Mouse (Mus musculus): ENCODE data around the gene Tmem80. TPM values are rescaled to one million over a fixed set of nuclear protein-coding genes. Genes with fewer than 3 reads are reported as not detected.
A peak's percentile ranks its signal among the peaks of the same experiment; 100 is the strongest.

Gene Tmem80
- polyA plus RNA-seq, 1 experiment, result 66.7 TPM

- 12% methylated on average over 24 of the region's 24 CpGs for WGBS
- Histone ChIP-seq H3K4me1 (ENCODE audit: control insufficient read depth, insufficient read depth, low read length) (peaks cover 18% of the 10 kb centered on the region), H3K27me3 (ENCODE audit: control insufficient read depth, insufficient read depth, low read length) (no peaks in the 10 kb centered on the region), H3K4me3 (replicated peaks; ENCODE audit: insufficient read depth, low read depth, low read length) (peak overlapping the region; percentile 92), H3K27ac (ENCODE audit: insufficient read depth, low read length) (peak overlapping the region; percentile 69)
- DNase-seq, result no peak
- TF ChIP-seq POLR2A (IDR thresholded peaks at IDR 0.05; ENCODE audit: borderline replicate concordance, insufficient read depth, low read length) (no peak), CTCF (IDR thresholded peaks at IDR 0.05; ENCODE audit: borderline replicate concordance, insufficient read depth, low read depth, low read length) (no peak)
Measured at GRCm38 (mm10) chr7:141328373-141328990, 943 bp downstream of the Tmem80 start.

DNA sequence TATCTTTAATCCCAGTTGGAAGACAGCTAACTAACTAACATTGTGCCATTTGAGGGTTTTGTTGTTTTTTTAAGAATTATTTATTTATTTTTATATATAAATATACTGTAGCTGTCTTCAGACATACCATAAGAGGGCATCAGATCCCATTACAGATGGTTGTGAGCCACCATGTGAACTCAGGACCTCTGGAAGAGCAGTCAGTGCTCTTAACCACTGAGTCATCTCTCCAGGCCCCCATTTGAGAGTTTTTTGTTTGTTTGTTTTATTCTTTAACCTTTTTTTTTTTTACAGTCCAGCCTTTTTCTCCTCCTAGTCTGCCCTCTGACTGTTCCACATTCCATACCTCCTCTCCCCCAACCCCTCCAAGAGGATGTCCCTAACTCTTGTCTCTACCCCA, 3.2 kb downstream of the Tmem80 start:
- TF ChIP-seq POLR2A (IDR thresholded peaks at IDR 0.05; ENCODE audit: borderline replicate concordance, insufficient read depth, low read length) (no peak), CTCF (IDR thresholded peaks at IDR 0.05; ENCODE audit: borderline replicate concordance, insufficient read depth, low read depth, low read length) (no peak)
- Histone ChIP-seq H3K27me3 (ENCODE audit: control insufficient read depth, insufficient read depth, low read length) (no peaks in the 10 kb centered on the region), H3K4me3 (replicated peaks; ENCODE audit: insufficient read depth, low read depth, low read length) (no peak overlapping the region), H3K27ac (ENCODE audit: insufficient read depth, low read length) (no peak overlapping the region), H3K4me1 (ENCODE audit: control insufficient read depth, insufficient read depth, low read length) (peaks cover 24% of the 10 kb centered on the region)
- DNase-seq, result no peak

DNA sequence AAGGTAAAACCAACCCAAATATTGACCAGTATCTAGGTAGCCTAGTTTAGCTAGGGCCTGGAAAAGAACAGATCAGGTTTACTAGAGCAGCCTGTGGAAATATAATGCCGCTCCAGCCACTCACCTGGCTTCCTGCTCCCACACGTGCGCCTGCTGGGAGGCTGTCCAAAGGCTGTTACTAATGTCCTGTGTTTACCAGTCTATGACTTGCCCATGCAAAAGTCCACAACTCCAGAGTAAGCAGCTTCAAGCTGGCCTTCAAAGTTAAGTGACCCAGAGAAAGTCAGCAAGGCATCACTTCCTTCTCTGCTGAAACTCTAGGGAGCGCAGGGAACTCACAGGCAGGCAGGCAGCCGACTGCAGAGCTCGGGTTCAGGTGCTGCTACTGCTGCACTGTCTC, 4.5 kb downstream of the Tmem80 start:
- Histone ChIP-seq H3K4me1 (ENCODE audit: control insufficient read depth, insufficient read depth, low read length) (peaks cover 19% of the 10 kb centered on the region), H3K4me3 (replicated peaks; ENCODE audit: insufficient read depth, low read depth, low read length) (no peak overlapping the region), H3K27me3 (ENCODE audit: control insufficient read depth, insufficient read depth, low read length) (no peaks in the 10 kb centered on the region), H3K27ac (ENCODE audit: insufficient read depth, low read length) (no peak overlapping the region)
- TF ChIP-seq POLR2A (IDR thresholded peaks at IDR 0.05; ENCODE audit: borderline replicate concordance, insufficient read depth, low read length), result no peak
- TF ChIP-seq CTCF (IDR thresholded peaks at IDR 0.05; ENCODE audit: borderline replicate concordance, insufficient read depth, low read depth, low read length), result no peak
- 77% methylated on average over 6 of the region's 6 CpGs for WGBS
- DNase-seq, result no peak

GRCm38 (mm10) chr7:141335044-141335579, 7.6 kb downstream of the Tmem80 start:
- peaks cover 19% of the 10 kb centered on the region for H3K4me1 ChIP-seq (ENCODE audit: control insufficient read depth, insufficient read depth, low read length)
- H3K27me3 ChIP-seq (ENCODE audit: control insufficient read depth, insufficient read depth, low read length), result no peaks in the 10 kb centered on the region
- H3K4me3 ChIP-seq (replicated peaks; ENCODE audit: insufficient read depth, low read depth, low read length), result no peak overlapping the region
- whole genome bisulfite sequencing, result 17% methylated on average over 2 of the region's 2 CpGs
- DNase-seq, result peak; percentile 50 to 55
- H3K27ac ChIP-seq (ENCODE audit: insufficient read depth, low read length), result peak overlapping the region; percentile 68
- TF ChIP-seq CTCF (IDR thresholded peaks at IDR 0.05; ENCODE audit: borderline replicate concordance, insufficient read depth, low read depth, low read length) (no peak), POLR2A (IDR thresholded peaks at IDR 0.05; ENCODE audit: borderline replicate concordance, insufficient read depth, low read length) (no peak)

DNA sequence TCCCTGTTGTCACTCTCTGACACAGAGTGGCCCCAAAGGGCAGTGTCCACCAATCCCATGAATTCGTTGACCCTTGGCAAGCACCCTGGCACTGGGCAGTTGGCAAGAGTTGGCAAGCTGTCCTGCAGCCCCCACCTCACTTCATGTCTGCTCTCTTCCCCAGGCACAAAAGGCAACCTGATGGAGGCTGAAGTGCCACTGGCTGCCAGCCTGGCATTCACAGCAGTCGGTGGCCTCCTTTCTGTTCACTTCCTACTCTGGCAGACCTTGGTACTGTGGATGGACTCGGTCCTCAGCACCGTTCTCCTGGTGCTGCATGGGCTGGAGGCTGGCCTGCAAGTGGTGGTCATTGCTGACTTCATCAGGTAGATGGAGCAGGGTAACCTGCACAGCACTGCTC, 8.1 kb downstream of the Tmem80 start:
- peaks cover 19% of the 10 kb centered on the region for H3K4me1 ChIP-seq (ENCODE audit: control insufficient read depth, insufficient read depth, low read length)
- TF ChIP-seq POLR2A (IDR thresholded peaks at IDR 0.05; ENCODE audit: borderline replicate concordance, insufficient read depth, low read length) (no peak), CTCF (IDR thresholded peaks at IDR 0.05; ENCODE audit: borderline replicate concordance, insufficient read depth, low read depth, low read length) (0 out of 2 replicates have a peak, but pooled peaks have one; percentile 7)
- no peak overlapping the region for H3K4me3 ChIP-seq (replicated peaks; ENCODE audit: insufficient read depth, low read depth, low read length)
- H3K27me3 ChIP-seq (ENCODE audit: control insufficient read depth, insufficient read depth, low read length), result no peaks in the 10 kb centered on the region
- peak; percentile 68 to 83 for DNase-seq
- H3K27ac ChIP-seq (ENCODE audit: insufficient read depth, low read length), result peak overlapping the region; percentile 77
- WGBS, result 6% methylated on average over 4 of the region's 4 CpGs

- Histone ChIP-seq H3K27ac (ENCODE audit: insufficient read depth, low read length) (0 out of 2 replicates have a peak overlapping the region, but pooled peaks have one; percentile 4), H3K4me1 (ENCODE audit: control insufficient read depth, insufficient read depth, low read length) (peaks cover 19% of the 10 kb centered on the region), H3K4me3 (replicated peaks; ENCODE audit: insufficient read depth, low read depth, low read length) (no peak overlapping the region), H3K27me3 (ENCODE audit: control insufficient read depth, insufficient read depth, low read length) (no peaks in the 10 kb centered on the region)
- WGBS, result 54% methylated on average over 3 of the region's 3 CpGs
- no peak for DNase-seq
- TF ChIP-seq POLR2A (IDR thresholded peaks at IDR 0.05; ENCODE audit: borderline replicate concordance, insufficient read depth, low read length) (no peak), CTCF (IDR thresholded peaks at IDR 0.05; ENCODE audit: borderline replicate concordance, insufficient read depth, low read depth, low read length) (no peak)
Measured at GRCm38 (mm10) chr7:141336296-141336695, 8.8 kb downstream of the Tmem80 start.

DNA sequence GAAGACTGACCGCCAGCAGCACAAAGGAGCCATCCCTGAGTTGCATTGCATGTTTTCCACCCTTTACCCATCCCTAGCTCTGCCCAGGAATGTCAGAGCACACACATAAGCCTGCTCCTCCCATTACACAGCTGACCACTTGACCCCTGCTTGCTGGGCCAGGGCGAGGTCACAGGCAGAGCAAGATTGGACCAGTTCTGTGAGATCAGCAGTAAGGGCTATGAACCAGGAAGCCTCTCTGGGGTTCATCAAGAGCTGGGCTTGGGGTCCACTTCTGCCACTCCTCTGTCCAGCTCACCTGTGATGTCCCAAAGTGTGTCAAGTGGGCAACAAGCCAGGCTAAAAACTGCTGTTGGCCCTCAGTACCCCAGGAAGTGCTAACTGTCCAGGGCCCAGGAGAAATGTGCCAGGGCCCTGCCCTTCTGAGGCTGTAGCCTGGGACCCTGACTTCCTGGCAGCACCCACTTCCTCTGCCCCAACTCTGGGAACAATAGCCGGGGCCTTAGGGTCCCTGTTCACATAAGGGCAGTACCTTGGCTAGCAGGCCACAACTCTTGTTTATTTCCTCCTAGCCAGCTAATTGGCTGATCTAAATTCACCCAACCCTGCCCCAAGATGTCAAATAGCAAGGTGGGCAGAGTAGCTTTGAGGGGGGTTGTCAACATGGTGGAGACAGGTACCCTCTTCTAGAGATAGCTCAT, 10.3 kb downstream of the Tmem80 start:
- H3K27ac ChIP-seq (ENCODE audit: insufficient read depth, low read length), result no peak overlapping the region
- WGBS, result 92% methylated on average over 3 of the region's 3 CpGs
- H3K4me3 ChIP-seq (replicated peaks; ENCODE audit: insufficient read depth, low read depth, low read length), result no peak overlapping the region
- no peak for DNase-seq
- peaks cover 19% of the 10 kb centered on the region for H3K4me1 ChIP-seq (ENCODE audit: control insufficient read depth, insufficient read depth, low read length)
- TF ChIP-seq POLR2A (IDR thresholded peaks at IDR 0.05; ENCODE audit: borderline replicate concordance, insufficient read depth, low read length) (no peak), CTCF (IDR thresholded peaks at IDR 0.05; ENCODE audit: borderline replicate concordance, insufficient read depth, low read depth, low read length) (no peak)
- H3K27me3 ChIP-seq (ENCODE audit: control insufficient read depth, insufficient read depth, low read length), result no peaks in the 10 kb centered on the region

All from cerebellum, adult 2 months (tissue).